Mouse (Mus musculus) embryonic facial prominence, embryonic 15.5 days (tissue): ENCODE measurements around the gene Cdk2ap2. TPM values are rescaled to one million over a fixed set of nuclear protein-coding genes. Genes with fewer than 3 reads are reported as not detected.

Experiments used
- ATAC-seq: fragments of 200-750 bp; cut with Nextera tagmentation; 2 replicates; pipeline ENCODE4 v1.8.0; 2017; ENCODE audit warnings: low read depth, moderate TSS enrichment; ENCODE audit not compliant: insufficient number of reproducible peaks, low FRiP score, low TSS enrichment
- H3K27ac ChIP-seq: fragments of 300-500 bp; sonication (generic); replicated peaks from 2 replicates; pipeline ENCODE4 v1.5.1; 2015; ENCODE audit warnings: mild to moderate bottlenecking, inconsistent platforms
- H3K27me3 ChIP-seq: fragments of 300-500 bp; sonication (generic); 2 replicates; pipeline ENCODE4 v1.6.1; 2015; ENCODE audit warnings: inconsistent platforms
- H3K36me3 ChIP-seq: fragments of 300-500 bp; sonication (generic); 2 replicates; pipeline ENCODE4 v1.6.1; 2015; ENCODE audit warnings: mild to moderate bottlenecking, inconsistent platforms
- H3K4me1 ChIP-seq: fragments of 300-500 bp; sonication (generic); 2 replicates; pipeline ENCODE4 v1.6.1; 2015; ENCODE audit warnings: inconsistent platforms
- H3K4me2 ChIP-seq: fragments of 300-500 bp; sonication (generic); replicated peaks from 2 replicates; pipeline ENCODE4 v1.6.1; 2015; ENCODE audit warnings: mild to moderate bottlenecking, inconsistent platforms
- H3K4me3 ChIP-seq: fragments of 300-500 bp; sonication (generic); replicated peaks from 2 replicates; pipeline ENCODE4 v1.5.1; 2015; ENCODE audit warnings: mild to moderate bottlenecking, inconsistent platforms
- H3K9ac ChIP-seq: fragments of 300-500 bp; sonication (generic); 2 replicates; pipeline ENCODE4 v1.6.1; 2015; ENCODE audit warnings: inconsistent platforms
- H3K9me3 ChIP-seq: fragments of 300-500 bp; sonication (generic); replicated peaks from 2 replicates; pipeline ENCODE4 v1.6.1; 2016; ENCODE audit warnings: inconsistent platforms
- WGBS: fragments of 180-500 bp; shearing (Covaris S2); methylation state at CpG from one replicate; pipeline ENCODE4 v1.1.7; 2015; 5-methylcytosine and 5-hydroxymethylcytosine counted together
- polyA plus RNA-seq: library from polyadenylated mRNA; unstranded; fragments of >200 nt; fragmentation: Nextera tagmentation; extraction: Ambion mirVana; gene quantifications from 2 replicates; pipeline ENCODE4 v1.2.1, GENCODE M21; 2015

Cdk2ap2 gene
- polyA plus RNA-seq, 1 experiment from 2014 or later: 92.8 TPM

- ATAC-seq: no peak
- Histone ChIP-seq H3K9me3 (no peaks in the 10 kb centered on the region), H3K9ac (no peak overlapping the region), H3K4me1 (peaks cover 19% of the 10 kb centered on the region), H3K4me3 (no peak overlapping the region), H3K27me3 (peaks cover 26% of the 10 kb centered on the region), H3K27ac (no peak overlapping the region), H3K4me2 (no peak overlapping the region), H3K36me3 (no peaks in the 10 kb centered on the region)
- 86% methylated on average over 16 of the region's 16 CpGs for WGBS
Measured at GRCm38 (mm10) chr19:4104675-4105194, 7.8 kb downstream of the Cdk2ap2 start.

GRCm38 (mm10) chr19:4106654-4107053 is 9.7 kb downstream of the Cdk2ap2 start:
- no peak for ATAC-seq
- no peak overlapping the region for H3K4me2 ChIP-seq
- H3K27ac ChIP-seq: no peak overlapping the region
- WGBS: 89% methylated on average over 14 of the region's 14 CpGs
- H3K27me3 ChIP-seq: peaks cover 10% of the 10 kb centered on the region
- H3K4me1 ChIP-seq: no peaks in the 10 kb centered on the region
- H3K4me3 ChIP-seq: no peak overlapping the region
- H3K36me3 ChIP-seq: peaks cover 3% of the 10 kb centered on the region; the same call in 1 of the 2 replicates
- H3K9me3 ChIP-seq: no peaks in the 10 kb centered on the region
- H3K9ac ChIP-seq: no peak overlapping the region

GRCm38 (mm10) chr19:4108535-4108934 is 11.6 kb downstream of the Cdk2ap2 start:
- Histone ChIP-seq H3K9ac (no peak overlapping the region), H3K36me3 (peaks cover 21% of the 10 kb centered on the region), H3K9me3 (no peaks in the 10 kb centered on the region), H3K4me1 (0 out of 2 replicates have a peak, but pooled peaks cover 3% of the 10 kb centered on the region), H3K27ac (no peak overlapping the region), H3K4me2 (no peak overlapping the region), H3K4me3 (no peak overlapping the region), H3K27me3 (no peaks in the 10 kb centered on the region)
- 82% methylated on average over 9 of the region's 9 CpGs for WGBS
- ATAC-seq: no peak

GRCm38 (mm10) chr19:4112063-4112960 is 15.3 kb downstream of the Cdk2ap2 start:
- WGBS: 94% methylated on average over 26 of the region's 26 CpGs
- H3K27ac ChIP-seq: no peak overlapping the region

GRCm38 (mm10) chr19:4113186-4113805 is 16.3 kb downstream of the Cdk2ap2 start:
- H3K36me3 ChIP-seq: peaks cover 63% of the 10 kb centered on the region
- no peak overlapping the region for H3K9ac ChIP-seq
- 70% methylated on average over 13 of the region's 13 CpGs for WGBS
- 0 out of 2 replicates have a peak, but pooled peaks cover 9% of the 10 kb centered on the region for H3K4me1 ChIP-seq
- no peak overlapping the region for H3K27ac ChIP-seq
- no peaks in the 10 kb centered on the region for H3K9me3 ChIP-seq
- H3K4me3 ChIP-seq: no peak overlapping the region
- no peak overlapping the region for H3K4me2 ChIP-seq
- ATAC-seq: no peak
- H3K27me3 ChIP-seq: no peaks in the 10 kb centered on the region

More at GRCm38 (mm10) chr19:4112063-4112960, 15.3 kb downstream of the Cdk2ap2 start:
- H3K36me3 ChIP-seq: peaks cover 56% of the 10 kb centered on the region
- H3K9me3 ChIP-seq: no peaks in the 10 kb centered on the region
- no peak for ATAC-seq
- no peak overlapping the region for H3K9ac ChIP-seq
- 0 out of 2 replicates have a peak, but pooled peaks cover 9% of the 10 kb centered on the region for H3K4me1 ChIP-seq
- H3K4me3 ChIP-seq: no peak overlapping the region
- H3K4me2 ChIP-seq: no peak overlapping the region
- H3K27me3 ChIP-seq: no peaks in the 10 kb centered on the region

GRCm38 (mm10) chr19:4113806-4114230 is 16.8 kb downstream of the Cdk2ap2 start:
- H3K4me3 ChIP-seq: no peak overlapping the region
- H3K9ac ChIP-seq: no peak overlapping the region
- 68% methylated on average over 5 of the region's 5 CpGs for WGBS
- no peaks in the 10 kb centered on the region for H3K9me3 ChIP-seq
- H3K36me3 ChIP-seq: peaks cover 63% of the 10 kb centered on the region
- 0 out of 2 replicates have a peak, but pooled peaks cover 9% of the 10 kb centered on the region for H3K4me1 ChIP-seq
- ATAC-seq: no peak
- H3K4me2 ChIP-seq: no peak overlapping the region
- no peaks in the 10 kb centered on the region for H3K27me3 ChIP-seq
- no peak overlapping the region for H3K27ac ChIP-seq

- Histone ChIP-seq H3K9ac (no peak overlapping the region), H3K36me3 (peaks cover 63% of the 10 kb centered on the region), H3K27ac (no peak overlapping the region), H3K4me2 (no peak overlapping the region), H3K9me3 (no peaks in the 10 kb centered on the region), H3K4me3 (no peak overlapping the region), H3K4me1 (0 out of 2 replicates have a peak, but pooled peaks cover 11% of the 10 kb centered on the region), H3K27me3 (no peaks in the 10 kb centered on the region)
- WGBS: 87% methylated on average over 10 of the region's 10 CpGs
- ATAC-seq: no peak
Measured at GRCm38 (mm10) chr19:4114551-4114950, 17.6 kb downstream of the Cdk2ap2 start.

- no peak overlapping the region for H3K4me3 ChIP-seq
- 98% methylated on average over 10 of the region's 10 CpGs for WGBS
Measured at GRCm38 (mm10) chr19:4115144-4115543, 18.2 kb downstream of the Cdk2ap2 start.

GRCm38 (mm10) chr19:4115816-4116215 is 18.8 kb downstream of the Cdk2ap2 start:
- Histone ChIP-seq H3K27ac (no peak overlapping the region), H3K36me3 (peaks cover 63% of the 10 kb centered on the region), H3K27me3 (no peaks in the 10 kb centered on the region), H3K9ac (no peak overlapping the region), H3K4me3 (no peak overlapping the region), H3K4me1 (peaks cover 22% of the 10 kb centered on the region), H3K9me3 (no peaks in the 10 kb centered on the region), H3K4me2 (no peak overlapping the region)
- no peak for ATAC-seq
- 85% methylated on average over 11 of the region's 11 CpGs for WGBS

More at GRCm38 (mm10) chr19:4115144-4115543, 18.2 kb downstream of the Cdk2ap2 start:
- H3K27ac ChIP-seq: no peak overlapping the region
- H3K4me2 ChIP-seq: no peak overlapping the region
- H3K4me1 ChIP-seq: peaks cover 15% of the 10 kb centered on the region; the same call in 1 of the 2 replicates
- no peak overlapping the region for H3K9ac ChIP-seq
- H3K27me3 ChIP-seq: no peaks in the 10 kb centered on the region
- no peak for ATAC-seq
- no peaks in the 10 kb centered on the region for H3K9me3 ChIP-seq
- peaks cover 63% of the 10 kb centered on the region for H3K36me3 ChIP-seq

GRCm38 (mm10) chr19:4117006-4117405 is 20.0 kb downstream of the Cdk2ap2 start:
- Histone ChIP-seq H3K27me3 (no peaks in the 10 kb centered on the region), H3K9me3 (no peaks in the 10 kb centered on the region), H3K36me3 (peaks cover 57% of the 10 kb centered on the region), H3K4me3 (no peak overlapping the region), H3K4me2 (no peak overlapping the region), H3K4me1 (peaks cover 24% of the 10 kb centered on the region), H3K9ac (no peak overlapping the region), H3K27ac (no peak overlapping the region)
- 97% methylated on average over 7 of the region's 7 CpGs for WGBS
- no peak for ATAC-seq

- Histone ChIP-seq H3K27me3 (no peaks in the 10 kb centered on the region), H3K36me3 (peaks cover 43% of the 10 kb centered on the region), H3K4me3 (no peak overlapping the region), H3K9ac (no peak overlapping the region), H3K9me3 (no peaks in the 10 kb centered on the region), H3K4me1 (peaks cover 23% of the 10 kb centered on the region), H3K4me2 (no peak overlapping the region), H3K27ac (no peak overlapping the region)
- WGBS: 91% methylated on average over 2 of the region's 2 CpGs
- ATAC-seq: no peak
Measured at GRCm38 (mm10) chr19:4118350-4118749, 21.4 kb downstream of the Cdk2ap2 start.
